Mouse (Mus musculus) embryonic fibroblast, embryonic 13.5 days (primary cell): ENCODE results near the gene Pcsk5. TPM values are rescaled to one million over a fixed set of nuclear protein-coding genes. Genes with fewer than 3 reads are reported as not detected.

Experiments used
- H3K27ac ChIP-seq: 2 replicates; pipeline ENCODE4 v1.5.1; 2012; ENCODE audit warnings: low read length, control low read depth, inconsistent platforms; ENCODE audit not compliant: insufficient read depth
- H3K4me1 ChIP-seq: 2 replicates; pipeline ENCODE4 v1.6.1; 2011; ENCODE audit warnings: low read length; ENCODE audit not compliant: control insufficient read depth, insufficient read depth
- H3K4me3 ChIP-seq: 2 replicates; pipeline ENCODE4 v1.5.1; 2011; ENCODE audit warnings: mild to moderate bottlenecking, control low read depth, low read length; ENCODE audit not compliant: insufficient read depth
- CTCF ChIP-seq: IDR thresholded peaks from 2 replicates; pipeline ENCODE4 v1.5.1; 2011; ENCODE audit warnings: mild to moderate bottlenecking, control low read depth, low read length, moderate library complexity, borderline replicate concordance; ENCODE audit not compliant: insufficient read depth
- POLR2A ChIP-seq: IDR thresholded peaks from 2 replicates; pipeline ENCODE4 v1.6.1; 2011; ENCODE audit warnings: low read depth, mild to moderate bottlenecking, control low read depth, low read length, moderate library complexity
- polyA plus RNA-seq: library from polyadenylated mRNA; stranded (reverse); fragments of >200 nt; gene quantifications from 2 replicates; pipeline ENCODE4 v1.2.4, GENCODE M21; 2011; ENCODE audit warnings: low read depth; ENCODE audit not compliant: missing spikeins, insufficient read length

Gene Pcsk5
- polyA plus RNA-seq, 1 experiment, result 5.4 TPM

DNA sequence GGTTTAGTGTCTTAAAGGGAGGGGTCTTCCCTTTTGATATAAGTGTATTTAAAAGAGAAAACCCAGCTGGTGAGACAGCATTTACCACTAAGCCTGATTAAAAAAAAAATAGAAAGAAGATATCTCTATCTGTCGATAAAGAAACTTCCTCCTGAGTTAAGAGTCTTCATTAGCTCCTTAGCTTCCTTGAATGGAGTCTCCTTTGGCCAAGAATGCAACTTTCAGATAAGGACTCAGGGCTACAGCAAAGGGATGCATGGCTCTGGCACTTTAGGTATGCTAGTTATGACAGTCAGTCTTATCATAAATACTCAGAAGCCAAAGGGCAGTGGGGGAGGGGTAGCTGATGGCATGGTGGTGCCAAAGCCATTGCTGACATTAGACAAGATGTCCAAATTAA, 2.4 kb upstream of the Pcsk5 start:
- Histone ChIP-seq H3K4me3 (no peak overlapping the region), H3K27ac (no peak overlapping the region), H3K4me1 (peaks cover 2% of the 10 kb centered on the region; the same call in 1 of the 2 replicates)
- TF ChIP-seq CTCF (no peak), POLR2A (no peak)

DNA sequence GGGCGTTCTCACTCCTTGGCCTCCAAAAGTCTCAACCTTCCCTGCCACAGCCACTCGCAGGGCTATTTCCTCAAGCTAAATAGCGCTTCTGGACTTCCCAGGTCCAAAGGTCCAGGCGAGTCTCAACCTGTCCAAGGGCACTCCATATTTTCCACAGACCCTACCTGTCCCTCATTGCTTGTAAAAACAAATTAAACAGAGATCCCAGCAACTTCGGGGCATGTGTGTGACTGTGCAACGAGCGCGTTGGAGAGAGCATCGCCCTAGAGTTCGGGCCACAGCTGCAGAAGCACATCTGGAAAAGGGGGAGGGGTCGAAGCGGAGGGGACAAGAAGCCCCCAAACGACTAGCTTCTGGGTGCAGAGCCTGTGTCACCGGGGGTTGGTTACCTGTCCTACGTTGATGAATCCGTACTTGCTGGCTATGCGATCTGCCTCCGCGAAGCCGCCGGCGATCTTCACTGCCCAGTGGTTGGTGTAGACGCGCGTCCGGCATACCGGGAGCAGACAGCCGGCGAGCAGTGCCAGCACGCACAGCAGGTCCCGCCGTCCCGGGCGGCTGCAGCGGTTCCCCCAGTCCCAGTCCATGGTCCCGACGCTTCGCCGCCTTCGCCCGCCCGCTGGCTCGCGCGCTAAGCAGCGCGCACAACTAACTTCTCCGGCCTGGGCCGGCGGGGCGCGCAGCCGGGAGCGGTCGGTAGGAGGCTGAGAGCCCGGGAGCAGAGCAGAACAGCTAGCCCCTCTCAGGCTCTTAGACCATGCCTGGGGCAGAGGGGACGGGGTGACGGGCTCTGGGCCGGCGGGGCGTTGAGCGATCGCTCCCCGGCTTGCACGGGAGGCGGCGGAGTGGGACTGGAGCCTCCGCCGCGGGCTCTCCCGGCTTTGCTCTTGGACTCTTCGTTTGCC, 614 bp downstream of the Pcsk5 start:
- no peak for TF ChIP-seq CTCF
- no peak for TF ChIP-seq POLR2A
- H3K27ac ChIP-seq, result no peak overlapping the region
- peaks cover 8% of the 10 kb centered on the region; the same call in 1 of the 2 replicates for H3K4me1 ChIP-seq
- H3K4me3 ChIP-seq, result peak overlapping the region; percentile 62

DNA sequence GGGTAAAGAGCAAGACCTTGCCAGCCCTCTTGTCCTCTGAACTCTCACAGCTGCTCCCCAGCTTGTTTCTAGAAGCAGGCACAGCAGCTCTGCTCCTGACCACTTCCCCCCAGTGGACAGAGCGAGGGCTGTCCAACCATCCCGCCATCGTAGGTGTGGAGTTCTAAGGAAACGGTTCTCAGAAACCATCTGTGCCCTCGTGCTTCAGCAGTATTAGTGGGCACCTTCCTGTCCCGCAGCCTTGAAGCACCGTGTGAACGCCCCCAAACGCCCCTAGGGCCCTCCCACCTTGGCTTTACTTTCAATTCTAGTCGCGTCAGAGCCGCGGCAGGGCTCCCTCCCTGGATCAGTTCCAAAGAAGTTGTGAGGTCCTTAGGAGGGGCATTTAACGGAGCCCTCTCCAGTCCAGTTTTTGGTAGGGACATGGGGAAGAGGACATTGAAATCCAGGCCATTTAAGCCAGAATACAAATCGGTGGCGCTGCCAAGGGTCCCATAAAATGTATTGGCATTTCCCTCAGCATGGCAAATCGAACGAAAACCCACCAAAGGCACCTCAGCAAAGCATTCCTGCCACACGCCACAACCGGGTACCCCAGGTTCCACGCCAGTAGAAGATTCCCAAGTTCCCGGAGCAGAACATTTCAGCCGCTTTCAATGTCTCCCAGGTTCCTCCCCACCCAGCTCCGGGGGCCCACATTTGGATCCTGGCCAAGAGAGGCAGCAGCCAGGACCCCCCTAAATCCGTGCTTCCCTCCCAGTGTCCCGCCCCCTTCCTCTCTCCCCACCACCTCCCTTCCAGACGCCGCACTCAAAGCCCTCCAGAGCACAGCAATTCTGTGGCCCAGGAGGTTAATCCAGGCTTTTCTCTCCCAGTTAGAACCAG, 1.5 kb downstream of the Pcsk5 start:
- TF ChIP-seq CTCF (peak; percentile 11; the same call in 1 of the 2 replicates), POLR2A (no peak)
- Histone ChIP-seq H3K4me3 (peak overlapping the region; percentile 62), H3K4me1 (peaks cover 8% of the 10 kb centered on the region; the same call in 1 of the 2 replicates), H3K27ac (no peak overlapping the region)

DNA sequence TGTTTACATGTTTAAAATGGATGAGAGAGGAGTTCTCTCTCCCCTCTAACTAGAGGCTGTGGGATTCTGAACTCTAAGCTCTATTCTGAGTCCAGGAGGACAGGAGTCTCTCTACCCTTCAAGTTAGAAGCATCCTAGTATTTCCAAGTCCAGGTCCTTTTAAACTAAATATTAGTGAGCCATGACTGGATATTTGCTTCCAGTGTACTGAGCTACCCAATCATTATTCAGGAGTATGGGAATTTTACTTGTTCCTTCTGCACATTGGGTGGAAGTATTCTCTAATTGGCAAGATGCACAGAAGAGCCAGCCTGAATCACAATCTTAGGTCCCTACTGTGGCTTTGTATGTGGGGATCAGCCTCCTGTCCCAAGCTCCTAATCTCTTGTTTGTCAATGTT, 2.5 kb downstream of the Pcsk5 start:
- Histone ChIP-seq H3K4me1 (peaks cover 8% of the 10 kb centered on the region; the same call in 1 of the 2 replicates), H3K4me3 (no peak overlapping the region), H3K27ac (no peak overlapping the region)
- no peak for TF ChIP-seq POLR2A
- TF ChIP-seq CTCF, result no peak

DNA sequence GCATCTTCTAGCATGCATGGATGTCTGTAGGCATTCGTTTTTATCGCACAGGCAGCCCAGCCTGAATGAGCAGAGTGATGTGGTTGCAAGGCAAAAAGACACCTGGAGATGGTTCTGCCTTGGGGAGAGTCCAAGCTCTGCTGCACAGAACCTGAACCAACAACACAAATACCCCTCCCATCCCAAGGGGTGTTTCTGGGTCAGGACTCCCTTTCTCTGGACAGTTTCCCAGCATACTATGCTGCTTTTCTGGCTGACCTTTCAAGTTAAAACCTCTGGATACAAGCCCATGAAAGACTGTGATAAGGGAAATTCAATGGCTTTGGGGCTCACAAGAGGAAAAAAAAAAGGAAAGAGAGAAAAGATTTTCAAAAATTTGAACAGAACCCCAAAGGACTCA, 6.1 kb downstream of the Pcsk5 start:
- Histone ChIP-seq H3K27ac (no peak overlapping the region), H3K4me3 (no peak overlapping the region), H3K4me1 (peaks cover 8% of the 10 kb centered on the region; the same call in 1 of the 2 replicates)
- TF ChIP-seq CTCF (no peak), POLR2A (no peak)

DNA sequence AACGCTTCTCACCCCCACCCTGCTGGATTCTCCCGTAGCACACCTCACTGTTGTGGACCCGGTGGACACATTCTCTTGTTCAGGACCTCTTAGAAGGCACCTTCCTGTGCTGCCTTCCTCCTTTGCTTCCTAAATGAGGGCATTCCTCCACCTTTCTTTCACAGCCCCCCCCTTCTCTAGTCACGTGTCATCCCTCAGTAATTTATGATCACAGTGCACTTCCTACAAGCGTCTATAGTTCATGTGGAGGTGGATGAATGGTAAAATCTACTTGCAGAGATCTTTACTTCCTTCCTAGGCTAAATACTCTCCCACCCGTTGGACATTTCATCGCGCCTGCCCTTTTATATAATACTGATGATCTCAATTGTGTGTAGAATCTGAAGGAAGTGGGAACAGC, 9.0 kb downstream of the Pcsk5 start:
- Histone ChIP-seq H3K4me1 (no peaks in the 10 kb centered on the region), H3K4me3 (no peak overlapping the region), H3K27ac (no peak overlapping the region)
- TF ChIP-seq POLR2A (no peak), CTCF (no peak)

DNA sequence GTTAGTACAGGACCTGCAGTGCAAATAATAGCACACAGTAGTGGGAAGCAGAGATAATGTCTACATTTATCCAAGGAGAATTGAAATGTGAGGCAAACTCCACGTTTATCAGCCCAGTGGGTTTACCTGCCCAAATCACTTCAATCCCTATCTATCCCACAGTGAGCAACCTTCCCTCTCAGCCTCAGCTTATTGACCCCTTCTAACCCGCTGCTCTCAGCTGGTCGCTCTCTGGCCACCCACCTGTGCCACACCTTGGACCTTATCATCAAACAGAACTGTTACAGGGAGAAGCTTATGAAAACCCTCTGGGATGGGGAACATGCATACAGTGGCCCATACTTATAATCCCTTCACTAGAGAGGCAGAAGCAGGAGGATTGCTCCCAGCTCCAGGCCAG, 10.7 kb downstream of the Pcsk5 start:
- TF ChIP-seq CTCF (no peak), POLR2A (no peak)
- no peak overlapping the region for H3K4me3 ChIP-seq
- no peak overlapping the region for H3K27ac ChIP-seq
- no peaks in the 10 kb centered on the region for H3K4me1 ChIP-seq

DNA sequence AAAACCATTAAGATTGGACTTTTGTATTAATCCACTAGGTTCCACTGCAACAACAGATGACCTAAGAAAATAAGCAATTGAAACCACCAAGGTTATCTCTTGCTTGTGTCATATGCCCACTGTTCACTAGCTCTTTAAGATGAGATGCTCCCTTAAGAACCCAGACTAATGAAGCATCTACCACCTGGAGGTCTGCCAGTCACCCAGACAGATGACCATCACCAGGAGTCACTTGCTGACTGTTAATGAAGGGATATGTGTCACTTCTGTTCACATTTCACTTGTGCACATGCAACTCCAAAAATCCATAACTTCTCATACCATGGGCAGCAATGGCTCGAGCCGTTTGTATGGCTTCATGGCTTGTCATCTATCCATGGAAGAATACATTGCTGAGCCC, 17.4 kb downstream of the Pcsk5 start:
- H3K27ac ChIP-seq, result no peak overlapping the region
- H3K4me1 ChIP-seq, result no peaks in the 10 kb centered on the region
- TF ChIP-seq CTCF, result no peak
- no peak overlapping the region for H3K4me3 ChIP-seq

DNA sequence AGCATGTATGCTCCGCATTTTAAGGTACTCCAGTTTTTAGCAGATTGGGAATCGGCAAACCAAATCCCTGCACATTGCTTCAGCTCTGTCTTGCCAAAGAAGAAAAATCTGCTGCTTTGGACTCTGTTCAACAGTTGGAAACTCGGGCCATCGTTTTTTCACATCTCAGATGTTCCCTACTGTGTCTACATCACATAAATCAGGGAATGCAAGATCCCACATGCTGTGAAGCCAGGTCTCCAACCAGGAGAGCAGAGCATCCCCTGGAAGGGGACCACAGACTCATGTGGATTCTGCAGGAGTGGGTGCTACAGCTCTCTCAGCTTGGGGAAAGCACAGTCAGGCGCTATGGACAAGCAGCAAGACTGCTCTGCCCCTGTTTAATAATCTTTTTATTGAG, 18.4 kb downstream of the Pcsk5 start:
- H3K27ac ChIP-seq, result no peak overlapping the region
- H3K4me1 ChIP-seq, result no peaks in the 10 kb centered on the region
- TF ChIP-seq CTCF (no peak), POLR2A (no peak)
- no peak overlapping the region for H3K4me3 ChIP-seq
